Mouse (Mus musculus) frontal cortex, postnatal 14 days (tissue): ENCODE data around the gene Cplx3.

Source experiments
- DNase-seq, 2 experiments: peaks; one replicate each; pipeline ENCODE4 v3.0.0; 2022; ENCODE audit warnings: low spot score in 2 of 2

Cplx3 gene

GRCm38 (mm10) chr9:57601353-57601706, 4.8 kb downstream of the Cplx3 start:
- no peak for DNase-seq

- no peak for DNase-seq
Measured at GRCm38 (mm10) chr9:57600620-57601352, 5.3 kb downstream of the Cplx3 start.

GRCm38 (mm10) chr9:57598851-57599563, 7.1 kb downstream of the Cplx3 start:
- DNase-seq = no peak

GRCm38 (mm10) chr9:57597929-57598382, 8.1 kb downstream of the Cplx3 start:
- no peak for DNase-seq

- DNase-seq = no peak
Measured at GRCm38 (mm10) chr9:57597265-57597664, 8.8 kb downstream of the Cplx3 start.

GRCm38 (mm10) chr9:57594174-57594509, 11.9 kb downstream of the Cplx3 start:
- DNase-seq = no peak

- no peak for DNase-seq
Measured at GRCm38 (mm10) chr9:57593454-57594173, 12.5 kb downstream of the Cplx3 start.

- no peak for DNase-seq
Measured at GRCm38 (mm10) chr9:57590726-57591125, 15.4 kb downstream of the Cplx3 start.

GRCm38 (mm10) chr9:57589224-57590126, 16.6 kb downstream of the Cplx3 start, which contains the start of gene Ulk3:
Ulk3 (plus strand) TSS chr9:57589452.
- peak; percentile 54 to 66 for DNase-seq

- DNase-seq = no peak
Measured at GRCm38 (mm10) chr9:57584991-57585390, 21.1 kb downstream of the Cplx3 start.

- no peak for DNase-seq
Measured at GRCm38 (mm10) chr9:57577144-57577849, 28.8 kb downstream of the Cplx3 start.

- no peak for DNase-seq
Measured at GRCm38 (mm10) chr9:57575577-57575976, 30.5 kb downstream of the Cplx3 start.

GRCm38 (mm10) chr9:57574397-57574796, 31.7 kb downstream of the Cplx3 start:
- DNase-seq = no peak

- no peak for DNase-seq
Measured at GRCm38 (mm10) chr9:57568500-57568899, 37.6 kb downstream of the Cplx3 start.

- no peak for DNase-seq
Measured at GRCm38 (mm10) chr9:57566846-57567245, 39.2 kb downstream of the Cplx3 start.

- DNase-seq = peak in 1 of 2 experiments; percentile 72
Measured at GRCm38 (mm10) chr9:57565741-57566221, 40.3 kb downstream of the Cplx3 start.

- no peak for DNase-seq
Measured at GRCm38 (mm10) chr9:57564609-57565008, 41.5 kb downstream of the Cplx3 start.

GRCm38 (mm10) chr9:57562896-57563372, 43.1 kb downstream of the Cplx3 start:
- DNase-seq = no peak

- no peak for DNase-seq
Measured at GRCm38 (mm10) chr9:57561711-57562099, 44.4 kb downstream of the Cplx3 start.

- DNase-seq = peak; percentile 88 to 93
Measured at GRCm38 (mm10) chr9:57560861-57561710, 45.0 kb downstream of the Cplx3 start, which contains the start of gene Scamp2. Scamp2 (plus strand) TSS chr9:57560943.
